Mouse (Mus musculus) embryonic fibroblast, embryonic 13.5 days (primary cell): ENCODE data around the gene Sbf2.

Source experiments
- CTCF ChIP-seq: IDR thresholded peaks from 2 replicates; pipeline ENCODE4 v1.5.1; 2011; ENCODE audit warnings: mild to moderate bottlenecking, control low read depth, low read length, moderate library complexity, borderline replicate concordance; ENCODE audit not compliant: insufficient read depth
- POLR2A ChIP-seq: IDR thresholded peaks from 2 replicates; pipeline ENCODE4 v1.6.1; 2011; ENCODE audit warnings: low read depth, mild to moderate bottlenecking, control low read depth, low read length, moderate library complexity

DNA sequence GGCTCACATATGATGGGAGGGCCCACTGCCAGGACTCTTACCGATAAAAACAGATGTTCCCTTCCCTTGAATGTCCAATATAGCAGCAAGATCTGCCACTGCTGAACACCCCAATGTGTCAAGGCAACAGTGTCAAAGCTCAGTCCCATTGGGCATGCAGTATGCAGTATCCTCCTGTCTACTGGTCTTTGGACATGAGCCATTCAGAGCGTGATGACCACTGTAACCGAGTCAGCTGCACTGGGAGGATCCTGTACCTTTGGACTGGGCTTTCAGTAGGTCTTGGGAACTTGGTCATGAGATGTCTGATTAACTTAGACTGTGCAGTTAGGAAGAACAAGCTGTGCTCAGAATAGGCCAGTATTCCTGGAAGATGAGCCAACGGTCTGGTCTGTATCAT lies 309.2 kb downstream of the Sbf2 start:
- TF ChIP-seq CTCF (no peak), POLR2A (no peak)
